Mouse (Mus musculus) adrenal gland, postnatal 36 days (tissue): ENCODE measurements at regions not wholly inside any gene's neighbourhood (a gene's known extent, or its start where the extent isn't known, plus 50 kb on each side); places are given as distances from the start of the nearest gene placed in this dataset.

Source experiments
- DNase-seq, 2 experiments: peaks; one replicate each; pipeline ENCODE4 v3.0.0; 2021; ENCODE audit warnings: mixed read lengths in 1 of 2

DNA sequence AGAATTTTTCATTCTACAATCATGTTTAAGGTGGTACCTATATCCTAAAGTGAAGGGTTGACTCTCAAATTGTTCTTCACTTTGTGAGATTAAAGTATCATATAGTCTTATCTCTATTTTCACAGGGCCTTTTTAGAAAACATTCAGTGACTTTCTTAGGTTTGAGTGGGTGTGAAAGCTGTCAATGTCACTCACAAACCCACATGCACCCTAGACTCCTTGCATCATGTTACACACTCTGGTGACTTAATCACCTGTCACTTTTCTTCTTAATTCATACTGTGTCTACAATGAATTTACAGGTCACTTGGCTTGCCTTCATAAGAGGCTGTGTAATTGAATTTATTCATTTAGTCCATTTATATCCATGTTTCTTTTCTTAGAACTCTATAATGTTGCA, 1026.8 kb upstream of the Alcam start:
- no peak for DNase-seq

DNA sequence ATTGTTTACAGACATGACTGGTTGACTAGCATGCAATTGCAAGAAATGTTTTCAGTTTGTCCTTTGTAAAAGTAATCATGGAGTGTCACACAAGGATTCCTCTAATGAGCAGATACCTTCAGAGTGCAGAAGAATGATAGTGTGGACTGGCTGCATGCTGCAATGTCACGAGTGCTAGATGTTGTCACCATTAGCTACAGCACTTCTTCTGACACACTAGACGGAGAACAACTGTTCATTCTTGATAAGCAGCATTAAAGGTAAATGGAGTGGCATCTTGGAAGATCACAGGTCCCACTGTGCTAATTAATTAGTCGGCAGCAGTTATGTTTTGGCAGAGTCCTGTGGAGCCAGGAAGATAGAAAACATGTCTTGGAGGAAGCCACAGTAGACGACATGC, 985.6 kb upstream of the Alcam start:
- DNase-seq = no peak

DNA sequence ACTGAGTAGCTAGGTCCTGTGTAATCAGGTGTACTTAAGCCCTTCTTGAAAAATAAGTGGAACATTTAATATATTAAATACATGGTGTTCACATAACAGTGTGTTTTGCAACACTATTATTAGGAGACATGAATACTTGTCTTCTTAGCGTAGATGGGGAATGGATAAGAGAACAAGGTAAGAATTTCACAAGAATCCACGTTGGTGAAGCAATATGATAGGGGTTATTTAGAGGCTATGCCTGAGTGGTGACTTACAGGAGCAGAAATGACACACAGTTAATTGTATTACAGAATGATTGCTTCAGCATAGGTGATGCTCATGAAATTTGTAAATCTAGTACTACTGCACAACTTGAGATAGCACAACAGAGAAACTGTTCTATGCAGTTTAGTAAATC, 964.5 kb upstream of the Alcam start:
- no peak for DNase-seq

- no peak for DNase-seq
Measured at GRCm38 (mm10) chr16:53385176-53385575, 931.3 kb upstream of the Alcam start.

DNA sequence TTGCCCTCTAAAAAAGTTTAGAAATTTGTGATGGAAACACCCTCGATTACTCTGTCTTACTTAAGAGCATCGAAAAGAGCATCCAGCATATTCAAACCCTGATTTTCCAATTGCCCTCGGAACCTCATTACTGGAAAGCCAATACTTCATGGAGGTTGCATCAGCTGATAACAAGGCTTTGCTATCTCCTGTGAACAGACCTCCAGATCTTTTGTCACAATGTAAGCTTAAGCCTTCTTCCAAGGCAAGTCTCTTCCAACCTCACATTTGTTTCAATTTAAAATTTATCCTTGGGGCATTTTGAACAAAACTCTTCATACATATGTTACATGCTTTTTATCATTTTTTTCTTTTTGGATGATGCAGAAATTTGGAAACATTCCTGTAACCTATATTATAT, 888.3 kb upstream of the Alcam start:
- no peak for DNase-seq

GRCm38 (mm10) chr16:53326353-53326752, 872.5 kb upstream of the Alcam start:
- no peak for DNase-seq

GRCm38 (mm10) chr16:53292081-53292480, 838.2 kb upstream of the Alcam start:
- DNase-seq = no peak

DNA sequence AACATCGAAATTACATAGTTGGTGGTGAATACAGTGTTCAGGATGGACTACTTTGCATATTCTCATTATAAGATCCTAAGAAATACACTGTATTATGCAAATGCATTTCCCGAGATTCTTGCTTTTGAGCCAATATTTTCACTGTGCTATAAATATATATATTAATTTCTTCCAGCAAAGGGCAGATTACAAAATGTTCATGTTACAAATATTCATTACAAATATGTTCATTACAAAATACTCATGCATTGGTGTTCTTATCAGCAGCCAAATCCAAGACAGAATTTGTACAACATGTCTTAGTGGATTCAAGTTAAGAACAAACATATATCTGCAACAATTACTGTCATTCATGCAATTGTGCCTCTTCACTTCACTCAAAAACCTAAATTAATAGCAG, 828.1 kb upstream of the Alcam start:
- no peak for DNase-seq

DNA sequence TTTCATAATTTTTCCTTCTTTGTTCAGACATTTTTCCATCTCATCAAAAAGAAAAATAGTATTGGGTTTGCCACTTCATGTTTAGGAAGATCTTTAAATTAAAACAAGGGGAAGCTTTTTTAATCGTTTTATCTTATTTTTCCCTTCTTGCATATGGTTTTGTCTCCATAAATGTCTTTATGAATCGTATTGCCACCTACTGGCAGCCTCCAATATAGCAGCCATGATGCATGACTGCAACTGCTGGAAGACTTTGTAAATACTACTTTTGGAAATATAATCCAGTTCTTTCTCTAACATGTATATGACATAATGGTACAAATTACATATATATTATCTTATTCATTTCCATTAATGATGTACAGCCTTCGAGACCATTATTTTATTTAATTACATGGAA, 812.2 kb upstream of the Alcam start:
- peak; percentile 44 to 55 for DNase-seq

GRCm38 (mm10) chr16:53245365-53245764, 791.5 kb upstream of the Alcam start:
- DNase-seq = no peak

GRCm38 (mm10) chr16:53242126-53242537, 788.3 kb upstream of the Alcam start:
- DNase-seq = no peak

GRCm38 (mm10) chr16:53218886-53219285, 765.0 kb upstream of the Alcam start:
- no peak for DNase-seq

- no peak for DNase-seq
Measured at GRCm38 (mm10) chr16:53201449-53201848, 747.6 kb upstream of the Alcam start.

- DNase-seq = no peak
Measured at GRCm38 (mm10) chr16:53186444-53186843, 732.6 kb upstream of the Alcam start.

- DNase-seq = no peak
Measured at GRCm38 (mm10) chr16:53156352-53156751, 702.5 kb upstream of the Alcam start.

DNA sequence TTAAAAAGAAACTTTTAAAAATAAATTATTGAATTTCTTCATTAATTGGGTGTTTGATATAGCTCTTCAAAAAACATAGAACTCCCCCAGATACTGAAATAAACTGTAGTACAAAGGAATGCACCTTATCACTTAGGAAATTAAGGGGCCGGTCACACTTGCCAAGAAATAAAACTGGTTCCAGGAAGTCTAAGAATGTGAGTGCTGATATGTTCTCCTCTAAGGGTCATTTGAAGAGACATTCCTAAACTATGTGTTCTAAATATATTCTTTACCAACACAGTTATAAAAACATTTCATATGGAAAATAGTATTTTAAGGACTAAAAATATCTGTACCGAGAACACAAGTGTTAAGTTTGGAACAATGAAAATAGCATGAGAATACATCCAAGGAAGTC, 676.8 kb upstream of the Alcam start:
- no peak for DNase-seq

GRCm38 (mm10) chr16:53108726-53109125, 654.9 kb upstream of the Alcam start:
- DNase-seq = no peak

GRCm38 (mm10) chr16:53095396-53095929, 641.6 kb upstream of the Alcam start:
- no peak for DNase-seq

DNA sequence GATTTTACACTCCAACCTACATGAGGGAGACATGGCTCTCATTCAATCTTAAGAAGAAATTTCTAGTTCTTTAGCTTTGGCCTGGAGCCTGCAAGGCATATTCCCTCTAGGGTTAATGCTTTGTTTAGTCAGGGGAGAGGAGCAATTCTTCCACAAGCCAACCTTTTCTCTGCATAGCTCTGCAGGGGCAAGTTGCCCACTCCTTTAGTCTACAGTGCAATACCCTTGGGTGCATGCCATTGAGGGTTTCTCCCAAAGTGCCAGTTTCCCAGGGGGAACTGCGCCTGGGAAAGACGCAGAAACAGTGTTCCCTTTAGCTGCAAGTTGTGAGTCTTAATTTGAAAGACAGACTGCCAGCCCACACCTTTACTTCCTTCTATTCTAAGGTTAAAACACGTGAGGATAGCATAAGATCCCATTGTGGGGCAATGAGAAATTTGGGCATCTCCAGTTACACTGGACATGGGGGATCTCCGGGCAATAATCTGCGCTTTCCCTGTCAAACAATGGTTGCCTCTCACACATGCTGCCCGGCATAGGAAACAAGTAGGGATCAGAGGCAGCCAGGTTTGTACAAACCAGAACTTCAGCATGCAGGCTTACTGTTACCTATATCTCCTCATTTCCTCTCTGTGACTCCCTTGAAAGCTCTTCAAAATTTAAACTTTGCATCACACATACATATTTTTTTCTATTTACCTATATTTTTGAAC, 620.1 kb upstream of the Alcam start:
- no peak for DNase-seq

GRCm38 (mm10) chr16:53071887-53072682, 618.2 kb upstream of the Alcam start:
- DNase-seq = no peak

GRCm38 (mm10) chr16:53064151-53064550, 610.3 kb upstream of the Alcam start:
- DNase-seq = no peak

- no peak for DNase-seq
Measured at GRCm38 (mm10) chr16:53063061-53063460, 609.2 kb upstream of the Alcam start.

- DNase-seq = no peak
Measured at GRCm38 (mm10) chr16:53026056-53026455, 572.2 kb upstream of the Alcam start.

GRCm38 (mm10) chr16:53011847-53012246, 558.0 kb upstream of the Alcam start:
- no peak for DNase-seq
